9 mouse cellular contexts compared by ENCODE assay signal in the genomic region with DNA sequence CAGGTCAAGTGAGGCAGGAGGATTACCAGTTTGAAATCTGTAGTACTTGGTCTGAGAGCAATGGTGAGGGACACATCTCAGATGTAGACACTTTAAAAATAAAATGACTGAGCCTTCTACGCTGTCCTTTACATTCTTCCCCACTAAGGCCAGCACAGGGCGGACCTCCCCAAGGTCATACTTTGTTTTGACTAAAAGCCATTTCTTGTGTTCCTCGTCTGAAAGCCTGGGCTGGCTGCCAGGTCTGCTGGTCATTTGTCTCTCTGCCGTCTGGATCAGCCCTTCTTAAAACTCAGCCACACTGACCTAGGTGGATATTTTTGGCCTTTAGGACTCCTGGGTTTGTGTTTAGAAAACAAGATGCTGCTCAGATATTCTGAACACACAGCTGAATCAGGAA. TPM values are rescaled to one million over a fixed set of nuclear protein-coding genes. Genes with fewer than 3 reads are reported as not detected.
A peak's percentile ranks its signal among the peaks of the same experiment; 100 is the strongest.
DNase-seq lines count a peak whose midpoint lies in the region; ATAC-seq and TF ChIP-seq lines count a peak whose summit lies in the region.
"Had no signal": no experiment of that assay in that cellular context is flagged by ENCODE, and none has a peak within 500 bp of the region (broad histone marks: within the 10 kb centered on the region; RNA-seq: fewer than 3 reads in every experiment).

No protein-coding gene starts in this region.

- no peak overlapping the region for H3K4me2 ChIP-seq in heart, embryonic 15.5 days
- no peak overlapping the region for H3K4me2 ChIP-seq in lung, embryonic 14.5 days
- no peak overlapping the region for H3K4me2 ChIP-seq in hindbrain, embryonic 12.5 days (replicated peaks)

- WGBS in heart, embryonic 15.5 days = 10% methylated on average over 4 of the region's 4 CpGs
- WGBS in lung, embryonic 14.5 days = 19% methylated on average over 4 of the region's 4 CpGs
- 36% methylated on average over 4 of the region's 4 CpGs for WGBS in hindbrain, embryonic 12.5 days

- no peak for ATAC-seq in heart, embryonic 15.5 days (replicated peaks; ENCODE audit: insufficient number of reproducible peaks, insufficient read depth, low FRiP score, low read depth)
- ATAC-seq in lung, embryonic 14.5 days (ENCODE audit: insufficient read depth) = peak; percentile 76; the same call in 1 of the 2 replicates
- no peak for ATAC-seq in hindbrain, embryonic 12.5 days (ENCODE audit: low FRiP score)
- ATAC-seq in CD4-positive, CD25-positive, alpha-beta regulatory T cell, adult 4 months = no peak
- ATAC-seq: forebrain, postnatal 0 days had no signal

- H3K36me3 ChIP-seq in heart, embryonic 15.5 days = no peaks in the 10 kb centered on the region
- no peaks in the 10 kb centered on the region for H3K36me3 ChIP-seq in lung, embryonic 14.5 days (ENCODE audit: insufficient read depth)
- no peaks in the 10 kb centered on the region for H3K36me3 ChIP-seq in hindbrain, embryonic 12.5 days

- H3K4me3 ChIP-seq in heart, embryonic 15.5 days = no peak overlapping the region
- H3K4me3 ChIP-seq in lung, embryonic 14.5 days (ENCODE audit: low read depth, low read length) = no peak overlapping the region
- H3K4me3 ChIP-seq in hindbrain, embryonic 12.5 days = no peak overlapping the region

- H3K9ac ChIP-seq in heart, embryonic 15.5 days = no peak overlapping the region
- H3K9ac ChIP-seq in lung, embryonic 14.5 days = no peak overlapping the region
- H3K9ac ChIP-seq in hindbrain, embryonic 12.5 days = no peak overlapping the region
- H3K9ac ChIP-seq: forebrain, postnatal 0 days had no signal

- peak overlapping the region; percentile 52 for H3K27ac ChIP-seq in heart, embryonic 15.5 days
- H3K27ac ChIP-seq in lung, embryonic 14.5 days (ENCODE audit: low read depth) = no peak overlapping the region
- no peak overlapping the region for H3K27ac ChIP-seq in hindbrain, embryonic 12.5 days

- DNase-seq in adipocyte (ENCODE audit: low spot score) = peak; percentile 44
- peak; percentile 91 for DNase-seq in adrenal gland, postnatal 14 days
- DNase-seq in lung, embryonic 14.5 days = peak; percentile 90
- DNase-seq in frontal cortex, postnatal 36 days (ENCODE audit: low spot score in 2 of 2) = no peak
- no peak for DNase-seq in thymus, postnatal 25 days
- DNase-seq: forebrain, postnatal 0 days had no signal

- TF ChIP-seq CTCF in lung, embryonic 14.5 days (IDR thresholded peaks at IDR 0.05; ENCODE audit: low read depth) = no peak

- H3K27me3 ChIP-seq in heart, embryonic 15.5 days = no peaks in the 10 kb centered on the region
- H3K27me3 ChIP-seq in lung, embryonic 14.5 days (ENCODE audit: insufficient read depth, low read length) = no peaks in the 10 kb centered on the region
- H3K27me3 ChIP-seq in hindbrain, embryonic 12.5 days = 0 out of 2 replicates have a peak, but pooled peaks cover 3% of the 10 kb centered on the region

- no peaks in the 10 kb centered on the region for H3K9me3 ChIP-seq in heart, embryonic 15.5 days (replicated peaks)
- no peaks in the 10 kb centered on the region for H3K9me3 ChIP-seq in lung, embryonic 14.5 days (ENCODE audit: low read depth, low read length)
- H3K9me3 ChIP-seq in hindbrain, embryonic 12.5 days (replicated peaks) = no peaks in the 10 kb centered on the region

- H3K4me1 ChIP-seq in heart, embryonic 15.5 days (replicated peaks) = peaks cover 19% of the 10 kb centered on the region
- H3K4me1 ChIP-seq in lung, embryonic 14.5 days (ENCODE audit: insufficient read depth) = peaks cover 4% of the 10 kb centered on the region
- no peaks in the 10 kb centered on the region for H3K4me1 ChIP-seq in hindbrain, embryonic 12.5 days

RNA-seq across cellular contexts. Expression of gene Sgpp2, which starts 45.0 kb away (rescaled TPM):
- total RNA-seq in adrenal gland, postnatal 14 days (2021) = 1.1 and 2.6 TPM in 2 replicates
- 0.20 and 0.25 TPM in 2 replicates for polyA plus RNA-seq in heart, embryonic 15.5 days (2015; fragmentation: Nextera tagmentation; extraction: Ambion mirVana)
- polyA plus RNA-seq in lung, embryonic 14.5 days (2014; fragmentation: Nextera tagmentation; extraction: Ambion mirVana) = 1.0 and 1.1 TPM in 2 replicates
- 1.5 and 2.5 TPM in 2 replicates for polyA plus RNA-seq in hindbrain, embryonic 12.5 days (2016; fragmentation: Nextera tagmentation; extraction: Ambion mirVana)
- polyA plus RNA-seq in CD4-positive, CD25-positive, alpha-beta regulatory T cell, adult 4 months (2017; shearing (Covaris generic)) = 1 to 10 TPM in 1 of 2 experiments, under 1 TPM in 1; 0.87 to 2.0 TPM

Comparison
In these comparisons a context has a peak if more than half of its experiments do, and no peak if none do; other contexts are left out.
1. DNase-seq: peak in adipocyte (single experiment), adrenal gland, postnatal 14 days (single experiment) and lung, embryonic 14.5 days (single experiment); none in frontal cortex, postnatal 36 days (0 of 2) and thymus, postnatal 25 days (single experiment).